Mouse (Mus musculus) midbrain, embryonic 12.5 days (tissue): ENCODE measurements at regions not wholly inside any gene's neighbourhood (a gene's known extent, or its start where the extent isn't known, plus 50 kb on each side); places are given as distances from the start of the nearest gene placed in this dataset.

Source experiments
- ATAC-seq: fragments of 200-750 bp; cut with Nextera tagmentation; 2 replicates; pipeline ENCODE4 v1.8.0; 2017; ENCODE audit warnings: low read depth, moderate TSS enrichment, moderate library complexity; ENCODE audit not compliant: low FRiP score
- H3K27ac ChIP-seq: fragments of 300-500 bp; sonication (generic); replicated peaks from 2 replicates; pipeline ENCODE4 v1.5.1; 2016; ENCODE audit warnings: mild to moderate bottlenecking
- H3K27me3 ChIP-seq: fragments of 300-500 bp; sonication (generic); 2 replicates; pipeline ENCODE4 v1.6.1; 2016; ENCODE audit warnings: mild to moderate bottlenecking
- H3K36me3 ChIP-seq: fragments of 300-500 bp; sonication (generic); 2 replicates; pipeline ENCODE4 v1.6.1; 2016
- H3K4me1 ChIP-seq: fragments of 300-500 bp; sonication (generic); 2 replicates; pipeline ENCODE4 v1.6.1; 2016
- H3K4me2 ChIP-seq: fragments of 300-500 bp; sonication (generic); replicated peaks from 2 replicates; pipeline ENCODE4 v1.6.1; 2016; ENCODE audit warnings: mild to moderate bottlenecking, moderate library complexity
- H3K4me3 ChIP-seq: fragments of 300-500 bp; sonication (generic); 2 replicates; pipeline ENCODE4 v1.5.1; 2016; ENCODE audit warnings: mild to moderate bottlenecking
- H3K9ac ChIP-seq: fragments of 300-500 bp; sonication (generic); replicated peaks from 2 replicates; pipeline ENCODE4 v1.6.1; 2016; ENCODE audit warnings: mild to moderate bottlenecking, moderate library complexity
- H3K9me3 ChIP-seq: fragments of 300-500 bp; sonication (generic); 2 replicates; pipeline ENCODE4 v1.6.1; 2016; ENCODE audit warnings: mild to moderate bottlenecking
- WGBS: fragments of 180-500 bp; shearing (Covaris S2); methylation state at CpG from one replicate; pipeline ENCODE4 v1.1.7; 2016; 5-methylcytosine and 5-hydroxymethylcytosine counted together

GRCm38 (mm10) chr2:117980856-117981255, 130.8 kb upstream of the Thbs1 start:
- Histone ChIP-seq H3K36me3 (no peaks in the 10 kb centered on the region), H3K4me1 (no peaks in the 10 kb centered on the region), H3K9me3 (no peaks in the 10 kb centered on the region), H3K4me3 (no peak overlapping the region), H3K27ac (no peak overlapping the region), H3K4me2 (no peak overlapping the region), H3K9ac (no peak overlapping the region), H3K27me3 (no peaks in the 10 kb centered on the region)
- 95% methylated on average over 2 of the region's 2 CpGs for WGBS
- no peak for ATAC-seq

DNA sequence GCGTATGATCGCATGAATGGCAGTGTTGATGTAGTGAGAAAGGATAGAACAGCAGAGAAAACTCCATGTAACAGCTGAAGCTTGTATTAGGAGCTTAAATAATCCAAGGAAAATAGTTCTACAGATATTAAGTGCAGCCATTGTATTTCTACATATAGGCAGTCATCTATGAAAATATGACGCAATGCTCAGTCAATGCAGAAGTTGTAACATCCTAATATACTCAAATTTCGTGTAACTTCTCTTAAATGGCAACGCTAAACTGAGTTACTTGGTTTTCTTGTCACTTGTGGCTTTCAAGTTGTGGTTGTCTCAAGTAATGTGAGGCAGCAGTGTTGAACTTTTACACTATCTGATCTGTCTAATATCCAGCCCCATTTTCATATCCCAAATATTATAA, 127.1 kb upstream of the Thbs1 start:
- no peaks in the 10 kb centered on the region for H3K36me3 ChIP-seq
- H3K27ac ChIP-seq: no peak overlapping the region
- peaks cover 6% of the 10 kb centered on the region; the same call in 1 of the 2 replicates for H3K4me1 ChIP-seq
- H3K27me3 ChIP-seq: no peaks in the 10 kb centered on the region
- ATAC-seq: no peak
- H3K4me2 ChIP-seq: no peak overlapping the region
- WGBS: 93% methylated on average over 5 of the region's 5 CpGs
- H3K4me3 ChIP-seq: no peak overlapping the region
- H3K9me3 ChIP-seq: no peaks in the 10 kb centered on the region
- no peak overlapping the region for H3K9ac ChIP-seq

DNA sequence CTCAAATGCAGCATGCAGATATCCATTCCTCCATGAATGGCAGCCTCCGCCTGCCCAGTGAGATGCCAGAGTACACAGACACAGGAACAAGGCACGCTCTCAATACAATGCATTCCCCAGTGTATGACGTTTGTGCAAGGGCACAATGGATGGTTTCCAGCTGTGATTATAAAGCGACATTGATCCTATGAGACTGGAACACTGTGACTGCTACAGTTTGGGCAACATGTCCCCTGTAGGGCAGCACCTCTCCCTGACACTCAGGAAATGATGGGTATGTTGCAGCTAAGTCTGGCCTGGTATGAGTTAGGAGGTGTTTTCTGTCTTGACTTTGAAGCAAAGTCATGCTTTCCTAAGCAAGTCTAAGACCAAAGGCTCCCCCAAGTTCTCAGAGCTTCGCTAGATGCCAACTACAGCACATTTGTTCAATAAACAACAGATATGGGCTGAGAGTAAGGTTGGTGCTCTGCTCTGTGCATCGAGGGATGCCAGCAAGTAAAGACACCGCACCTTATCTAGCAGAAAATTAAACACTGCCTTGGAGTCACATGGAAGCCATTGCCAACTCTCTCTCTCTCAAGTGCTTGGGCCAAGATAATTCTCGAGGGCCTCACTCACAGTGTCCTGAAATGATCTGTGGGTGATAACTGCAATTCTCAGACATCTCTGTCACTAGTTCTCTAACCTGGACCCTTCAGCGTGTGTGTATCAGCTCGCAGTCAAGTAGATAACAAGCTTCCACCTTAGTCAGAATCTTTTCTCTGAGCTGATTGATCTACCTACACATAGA, 124.1 kb upstream of the Thbs1 start:
- Histone ChIP-seq H3K4me2 (no peak overlapping the region), H3K27ac (no peak overlapping the region), H3K4me1 (peaks cover 6% of the 10 kb centered on the region; the same call in 1 of the 2 replicates), H3K36me3 (no peaks in the 10 kb centered on the region), H3K27me3 (no peaks in the 10 kb centered on the region), H3K4me3 (no peak overlapping the region), H3K9me3 (no peaks in the 10 kb centered on the region), H3K9ac (no peak overlapping the region)
- no peak for ATAC-seq
- WGBS: 76% methylated on average over 10 of the region's 10 CpGs

DNA sequence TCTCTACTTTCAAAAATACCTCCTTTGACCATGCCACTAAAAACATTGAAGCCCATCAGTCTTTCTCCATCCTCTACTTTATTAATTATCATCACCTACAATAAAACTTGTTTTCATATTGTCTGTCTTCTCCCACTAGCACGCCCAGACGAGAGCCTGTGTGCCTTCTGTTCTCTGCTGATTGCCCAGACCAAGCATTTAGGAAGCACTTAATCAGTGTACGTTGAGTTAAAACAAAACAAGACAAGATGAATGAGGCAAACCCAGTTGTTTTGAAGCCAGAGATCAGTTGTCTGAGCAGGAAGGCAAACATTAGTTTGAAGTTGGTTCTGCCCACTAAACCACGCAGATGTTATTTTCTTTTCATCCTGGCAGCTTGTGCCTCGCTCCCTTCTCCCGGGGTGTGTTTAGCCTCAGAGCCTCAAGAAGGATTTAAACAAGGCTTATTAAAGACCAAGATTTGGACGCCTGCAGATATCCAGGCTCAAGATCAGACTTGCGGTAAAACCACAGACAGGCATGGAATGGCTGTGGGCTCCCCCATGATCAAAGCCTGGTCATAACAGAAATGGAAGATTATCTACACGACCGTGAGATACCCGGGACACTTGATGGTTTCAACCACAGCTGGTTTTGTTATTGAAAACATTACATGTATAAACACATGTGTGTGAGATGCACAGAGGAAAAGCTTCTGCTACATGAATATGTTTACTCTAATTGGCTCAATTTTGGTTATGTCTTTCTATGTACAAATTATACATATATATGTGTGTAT, 123.1 kb upstream of the Thbs1 start:
- Histone ChIP-seq H3K9ac (no peak overlapping the region), H3K36me3 (no peaks in the 10 kb centered on the region), H3K4me2 (no peak overlapping the region), H3K4me3 (no peak overlapping the region), H3K27me3 (no peaks in the 10 kb centered on the region), H3K27ac (no peak overlapping the region), H3K4me1 (peaks cover 6% of the 10 kb centered on the region; the same call in 1 of the 2 replicates), H3K9me3 (no peaks in the 10 kb centered on the region)
- no peak for ATAC-seq
- 73% methylated on average over 11 of the region's 11 CpGs for WGBS

DNA sequence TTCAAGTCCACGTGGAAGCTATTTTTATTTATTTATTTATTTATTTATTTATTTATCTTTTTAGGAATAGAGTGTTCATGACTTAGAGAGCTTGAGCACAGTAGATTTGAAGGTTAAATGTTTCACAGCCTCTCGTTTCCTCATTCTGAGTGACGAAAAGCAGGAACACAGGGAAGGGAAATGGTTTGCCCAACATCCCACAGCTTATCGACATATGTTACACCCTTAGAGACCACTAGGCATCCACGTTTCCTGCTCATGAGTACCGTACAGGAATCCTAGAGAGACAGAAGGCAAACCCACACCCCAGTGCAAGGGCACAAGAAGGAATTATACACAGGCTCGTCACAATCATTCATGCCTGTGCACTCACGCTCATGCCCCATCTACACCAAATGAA, 122.5 kb upstream of the Thbs1 start:
- Histone ChIP-seq H3K9ac (no peak overlapping the region), H3K27ac (no peak overlapping the region), H3K4me2 (no peak overlapping the region), H3K4me3 (no peak overlapping the region), H3K4me1 (peaks cover 6% of the 10 kb centered on the region; the same call in 1 of the 2 replicates), H3K9me3 (no peaks in the 10 kb centered on the region), H3K36me3 (no peaks in the 10 kb centered on the region), H3K27me3 (no peaks in the 10 kb centered on the region)
- no peak for ATAC-seq
- WGBS: 90% methylated on average over 8 of the region's 8 CpGs

- no peaks in the 10 kb centered on the region for H3K27me3 ChIP-seq
- no peak overlapping the region for H3K4me2 ChIP-seq
- no peaks in the 10 kb centered on the region for H3K9me3 ChIP-seq
- H3K27ac ChIP-seq: no peak overlapping the region
- no peaks in the 10 kb centered on the region for H3K4me1 ChIP-seq
- no peak for ATAC-seq
- H3K4me3 ChIP-seq: no peak overlapping the region
- H3K9ac ChIP-seq: no peak overlapping the region
- 85% methylated on average over 14 of the region's 14 CpGs for WGBS
- H3K36me3 ChIP-seq: no peaks in the 10 kb centered on the region
Observed at GRCm38 (mm10) chr2:117996130-117997083, 115.3 kb upstream of the Thbs1 start.

- Histone ChIP-seq H3K4me3 (no peak overlapping the region), H3K4me2 (no peak overlapping the region), H3K9me3 (no peaks in the 10 kb centered on the region), H3K27ac (no peak overlapping the region), H3K9ac (no peak overlapping the region), H3K4me1 (no peaks in the 10 kb centered on the region), H3K27me3 (no peaks in the 10 kb centered on the region), H3K36me3 (no peaks in the 10 kb centered on the region)
- 73% methylated on average over 6 of the region's 6 CpGs for WGBS
- no peak for ATAC-seq
Observed at GRCm38 (mm10) chr2:117999641-118000040, 112.0 kb upstream of the Thbs1 start.

DNA sequence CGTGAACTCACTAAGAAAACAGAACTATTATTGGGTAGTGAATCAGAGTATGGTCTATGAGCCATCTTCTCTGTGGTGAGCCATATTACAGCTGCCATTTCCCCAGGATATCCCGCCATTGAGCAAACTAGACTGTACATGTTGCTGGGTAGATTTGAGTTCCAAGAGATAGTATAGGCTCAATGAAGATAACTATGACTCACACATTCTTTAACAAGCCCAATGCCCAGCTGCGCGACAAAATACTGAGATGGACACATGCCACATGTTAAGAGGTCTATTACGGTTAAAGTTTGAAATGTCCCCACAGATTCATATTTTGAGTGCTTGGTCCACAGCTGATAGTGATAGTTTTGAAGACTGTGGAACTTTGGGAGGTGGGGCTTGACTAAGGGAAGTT, 107.5 kb upstream of the Thbs1 start:
- H3K4me3 ChIP-seq: no peak overlapping the region
- no peak overlapping the region for H3K27ac ChIP-seq
- H3K27me3 ChIP-seq: no peaks in the 10 kb centered on the region
- H3K9ac ChIP-seq: no peak overlapping the region
- WGBS: 89% methylated on average over 5 of the region's 5 CpGs
- ATAC-seq: no peak
- no peaks in the 10 kb centered on the region for H3K4me1 ChIP-seq
- H3K4me2 ChIP-seq: no peak overlapping the region
- no peaks in the 10 kb centered on the region for H3K36me3 ChIP-seq
- no peaks in the 10 kb centered on the region for H3K9me3 ChIP-seq

DNA sequence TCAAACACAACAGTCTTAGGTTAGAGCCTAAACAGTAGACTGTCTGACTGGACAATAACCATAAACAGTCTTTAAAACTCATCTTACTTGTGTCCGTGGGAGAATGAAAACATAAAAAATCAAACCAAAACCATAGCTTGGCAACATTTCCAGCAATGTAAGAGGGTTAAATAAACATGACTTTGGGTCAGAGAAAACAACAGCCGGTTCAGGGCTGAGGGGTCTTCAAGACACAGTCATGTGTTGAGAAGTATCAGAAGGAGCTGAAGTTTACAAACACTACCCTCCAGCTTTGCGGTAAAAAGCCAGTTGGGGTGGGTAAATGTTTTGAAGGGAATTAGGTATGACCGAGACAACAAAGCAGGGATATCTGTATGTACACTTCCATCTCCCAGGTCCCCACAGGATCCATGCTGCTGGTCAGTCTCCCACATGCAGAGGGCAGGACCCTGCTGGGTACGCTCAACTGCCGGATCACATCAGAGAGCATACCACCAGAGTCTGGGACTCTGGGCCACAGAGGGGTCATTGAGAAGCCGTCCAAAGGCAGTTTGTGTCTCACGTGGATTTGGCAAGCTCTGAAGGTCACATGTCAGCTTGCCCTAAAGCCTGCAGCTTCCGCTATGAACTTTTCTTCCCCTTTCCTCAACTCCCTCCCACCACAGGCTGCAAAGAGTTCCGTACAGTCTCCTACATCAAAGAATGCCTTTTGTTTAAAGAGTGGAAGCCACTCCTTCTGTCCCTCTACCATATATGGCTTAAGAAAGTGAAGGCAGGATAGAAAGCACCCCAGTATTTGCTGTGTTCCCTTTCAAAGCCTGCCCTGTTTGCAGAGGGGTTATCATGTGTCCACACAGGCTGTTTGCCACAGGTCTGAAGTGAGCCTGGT, 103.9 kb upstream of the Thbs1 start:
- Histone ChIP-seq H3K36me3 (no peaks in the 10 kb centered on the region), H3K9ac (no peak overlapping the region), H3K4me3 (no peak overlapping the region), H3K4me1 (no peaks in the 10 kb centered on the region), H3K9me3 (no peaks in the 10 kb centered on the region), H3K27me3 (no peaks in the 10 kb centered on the region), H3K4me2 (no peak overlapping the region), H3K27ac (no peak overlapping the region)
- no peak for ATAC-seq
- 58% methylated on average over 10 of the region's 10 CpGs for WGBS

DNA sequence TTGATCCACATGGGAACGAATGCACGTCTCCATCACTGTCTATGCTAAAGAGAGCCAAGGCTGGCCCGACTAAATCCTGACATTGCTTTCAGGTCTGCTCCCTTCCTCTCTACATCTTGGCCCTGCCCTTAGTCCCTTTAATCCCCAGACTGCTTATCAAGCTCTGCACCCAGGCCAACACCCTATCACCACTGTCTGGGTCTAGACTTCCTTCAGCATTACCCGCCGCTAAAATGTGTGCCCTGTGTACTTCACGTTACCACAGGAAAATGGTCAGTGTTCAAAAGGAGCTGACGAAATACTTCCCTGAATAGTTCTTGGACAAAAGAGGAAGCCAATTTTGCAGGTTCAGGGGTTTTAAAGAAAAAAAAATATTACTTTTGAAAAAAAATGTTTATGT, 100.0 kb upstream of the Thbs1 start:
- no peak overlapping the region for H3K27ac ChIP-seq
- 93% methylated on average over 7 of the region's 7 CpGs for WGBS
- no peak for ATAC-seq
- H3K9ac ChIP-seq: no peak overlapping the region
- H3K4me3 ChIP-seq: no peak overlapping the region
- no peaks in the 10 kb centered on the region for H3K9me3 ChIP-seq
- H3K27me3 ChIP-seq: no peaks in the 10 kb centered on the region
- H3K4me1 ChIP-seq: no peaks in the 10 kb centered on the region
- no peak overlapping the region for H3K4me2 ChIP-seq
- H3K36me3 ChIP-seq: no peaks in the 10 kb centered on the region

DNA sequence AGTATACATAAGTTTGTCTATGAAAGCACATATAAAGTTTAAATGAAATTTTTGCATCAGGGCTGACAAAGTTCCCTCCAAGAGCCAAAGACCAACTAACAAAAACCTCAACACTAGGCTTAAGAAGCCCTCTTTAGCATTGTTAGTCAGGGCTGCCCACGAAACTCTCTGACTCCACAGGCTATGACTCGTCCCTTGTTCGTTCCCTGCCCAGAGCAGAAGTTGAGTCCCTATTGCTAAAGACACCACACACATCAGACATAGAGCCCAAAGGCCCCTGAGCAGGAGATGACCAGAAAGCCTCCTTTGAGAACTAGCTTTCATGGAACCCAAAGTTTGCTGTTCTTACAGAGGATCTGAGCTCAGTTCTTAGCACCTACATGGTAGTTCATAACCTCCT, 99.5 kb upstream of the Thbs1 start:
- ATAC-seq: no peak
- Histone ChIP-seq H3K4me2 (no peak overlapping the region), H3K27me3 (no peaks in the 10 kb centered on the region), H3K9ac (no peak overlapping the region), H3K9me3 (no peaks in the 10 kb centered on the region), H3K36me3 (no peaks in the 10 kb centered on the region), H3K4me1 (no peaks in the 10 kb centered on the region), H3K4me3 (no peak overlapping the region), H3K27ac (no peak overlapping the region)
- 96% methylated on average over 3 of the region's 3 CpGs for WGBS
